Mouse (Mus musculus) heart, embryonic 14.5 days (tissue): ENCODE results near the gene Rgs7. TPM values are rescaled to one million over a fixed set of nuclear protein-coding genes. Genes with fewer than 3 reads are reported as not detected.

Experiments
- ATAC-seq: fragments of 200-750 bp; cut with Nextera tagmentation; 2 replicates; pipeline ENCODE4 v1.8.0; 2017; ENCODE audit warnings: low read depth, moderate TSS enrichment; ENCODE audit not compliant: insufficient number of reproducible peaks, insufficient read depth, low FRiP score
- H3K27ac ChIP-seq, 2 experiments: fragments of 200-500 bp in 1 of 2; fragments of 300-500 bp in 1 of 2; sonication (generic) in 1 of 2; replicated peaks in 1 of 2; 2 replicates each; pipeline ENCODE4 v1.5.1; 2012 to 2014; ENCODE audit warnings: low read depth in 2 of 2, low read length in 2 of 2, control low read depth in 1 of 2, mild to moderate bottlenecking in 1 of 2, mixed read lengths in 1 of 2; ENCODE audit not compliant: control insufficient read depth in 1 of 2, insufficient read depth in 1 of 2
- H3K27me3 ChIP-seq: fragments of 300-500 bp; sonication (generic); 2 replicates; pipeline ENCODE4 v1.6.1; 2014; ENCODE audit warnings: mild to moderate bottlenecking, low read length, control low read depth; ENCODE audit not compliant: control insufficient read depth, insufficient read depth
- H3K36me3 ChIP-seq: fragments of 300-500 bp; sonication (generic); 2 replicates; pipeline ENCODE4 v1.6.1; 2014; ENCODE audit warnings: mild to moderate bottlenecking, control low read depth, low read length, mixed read lengths; ENCODE audit not compliant: control insufficient read depth, insufficient read depth
- H3K4me1 ChIP-seq, 2 experiments: fragments of 200-500 bp in 1 of 2; fragments of 300-500 bp in 1 of 2; sonication (generic) in 1 of 2; 2 replicates each; pipeline ENCODE4 v1.6.1; 2012 to 2014; ENCODE audit warnings: low read length in 2 of 2, control low read depth in 1 of 2, mixed read lengths in 1 of 2; ENCODE audit not compliant: control insufficient read depth in 2 of 2, insufficient read depth in 2 of 2
- H3K4me2 ChIP-seq: fragments of 300-500 bp; sonication (generic); 2 replicates; pipeline ENCODE4 v1.6.1; 2014; ENCODE audit warnings: mild to moderate bottlenecking, low read length
- H3K4me3 ChIP-seq, 2 experiments: fragments of 200-500 bp in 1 of 2; fragments of 300-500 bp in 1 of 2; sonication (generic) in 1 of 2; 2 replicates each; pipeline ENCODE4 v1.5.1; 2012 to 2014; ENCODE audit warnings: low read length in 2 of 2, mild to moderate bottlenecking in 2 of 2, control low read depth in 1 of 2, low read depth in 1 of 2, moderate library complexity in 1 of 2; ENCODE audit not compliant: control insufficient read depth in 1 of 2, insufficient read depth in 1 of 2
- H3K9ac ChIP-seq: fragments of 300-500 bp; sonication (generic); 2 replicates; pipeline ENCODE4 v1.6.1; 2014; ENCODE audit warnings: mild to moderate bottlenecking, low read length
- H3K9me3 ChIP-seq: fragments of 300-500 bp; sonication (generic); 2 replicates; pipeline ENCODE4 v1.6.1; 2016; ENCODE audit warnings: low read length, control low read depth; ENCODE audit not compliant: control insufficient read depth
- WGBS: fragments of 180-500 bp; shearing (Covaris S2); extraction: QIAGEN DNeasy Blood & Tissue Kit; methylation state at CpG from one replicate; pipeline ENCODE4 v1.1.7; 2014; 5-methylcytosine and 5-hydroxymethylcytosine counted together
- polyA plus RNA-seq: library from polyadenylated mRNA; unstranded; fragments of >200 nt; fragmentation: Nextera tagmentation; extraction: Ambion mirVana; gene quantifications from 2 replicates; pipeline ENCODE4 v1.2.1, GENCODE M21; 2014

Rgs7 gene
- polyA plus RNA-seq, 1 experiment from 2014 or later = 0.82 TPM

DNA sequence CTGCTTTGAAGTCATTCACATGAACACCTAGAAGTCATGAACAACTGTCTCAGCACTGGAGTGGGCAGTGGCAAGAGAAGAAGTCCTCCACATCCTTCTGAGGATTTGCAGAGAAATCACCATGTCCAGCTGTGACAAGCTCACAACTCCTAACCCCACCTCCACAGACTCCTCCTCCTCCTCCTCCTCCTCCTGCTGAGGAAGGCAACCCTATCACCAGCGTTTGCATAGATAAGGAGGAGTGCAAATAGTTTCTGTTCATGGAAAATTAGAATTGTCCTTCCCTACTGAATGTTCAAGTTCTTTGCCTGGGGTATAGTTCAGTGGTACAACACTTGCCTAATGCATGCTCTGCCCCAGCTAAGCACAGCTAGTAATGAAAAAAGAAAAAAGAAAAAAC is 386.0 kb downstream of the Rgs7 start:
- Histone ChIP-seq H3K27me3 (no peaks in the 10 kb centered on the region), H3K4me1 (no peaks in the 10 kb centered on the region), H3K36me3 (no peaks in the 10 kb centered on the region), H3K9ac (no peak overlapping the region), H3K27ac (no peak overlapping the region), H3K4me2 (no peak overlapping the region), H3K9me3 (no peaks in the 10 kb centered on the region), H3K4me3 (no peak overlapping the region)
- no peak for ATAC-seq
- 14% methylated on average over 1 of the region's 1 CpGs for WGBS

DNA sequence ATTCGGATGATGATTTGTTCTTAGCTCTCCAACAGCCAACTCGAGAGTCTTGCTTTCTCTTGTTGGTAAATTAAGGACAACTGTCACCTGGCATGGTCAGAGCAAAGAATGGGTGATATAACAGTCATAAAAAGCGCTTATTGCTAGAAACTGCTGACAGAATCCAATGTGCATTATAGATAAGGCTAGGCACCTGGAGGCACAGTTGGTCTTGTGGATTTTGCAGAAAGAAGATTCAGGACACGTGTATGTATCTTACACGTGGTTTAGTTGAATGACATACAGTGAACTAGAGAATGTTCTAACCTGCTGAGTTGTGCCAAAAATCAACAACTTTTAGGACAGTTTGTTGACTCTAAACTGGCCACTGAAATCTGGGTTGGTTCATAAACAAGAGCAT is 386.9 kb downstream of the Rgs7 start:
- H3K4me3 ChIP-seq = no peak overlapping the region
- no peak for ATAC-seq
- H3K27me3 ChIP-seq = no peaks in the 10 kb centered on the region
- H3K9ac ChIP-seq = no peak overlapping the region
- no peak overlapping the region for H3K27ac ChIP-seq
- no peaks in the 10 kb centered on the region for H3K9me3 ChIP-seq
- H3K4me2 ChIP-seq = no peak overlapping the region
- WGBS = 82% methylated on average over 5 of the region's 5 CpGs
- no peaks in the 10 kb centered on the region for H3K36me3 ChIP-seq
- H3K4me1 ChIP-seq = no peaks in the 10 kb centered on the region

GRCm38 (mm10) chr1:175097014-175097413 is 395.3 kb downstream of the Rgs7 start:
- no peak for ATAC-seq
- no peaks in the 10 kb centered on the region for H3K9me3 ChIP-seq

DNA sequence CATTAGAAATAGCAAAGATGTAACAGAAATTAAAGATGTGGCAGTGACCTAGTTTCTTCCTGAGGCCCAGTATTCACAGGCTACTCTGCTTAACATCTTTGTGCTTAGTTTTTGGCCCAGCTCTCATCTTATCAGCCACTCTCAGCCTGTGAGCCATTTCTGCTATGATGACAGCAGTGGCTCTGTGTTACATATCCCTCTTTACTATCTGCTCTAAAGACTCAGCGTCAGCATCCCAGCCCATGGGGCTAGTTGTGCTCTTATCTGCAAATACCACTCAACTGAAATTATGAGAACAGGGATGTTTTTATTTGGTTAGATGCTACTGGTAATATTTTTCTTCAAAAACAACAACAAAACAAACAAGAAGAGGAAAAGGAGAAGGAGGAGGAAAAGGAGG is 410.2 kb downstream of the Rgs7 start:
- H3K9ac ChIP-seq = no peak overlapping the region
- no peaks in the 10 kb centered on the region for H3K9me3 ChIP-seq
- peaks cover 0 to 14% of the 10 kb centered on the region in 2 experiments; a peak in 1 of 4 replicates for H3K4me1 ChIP-seq
- ATAC-seq = no peak; the same call in 1 of the 2 replicates
- no peaks in the 10 kb centered on the region for H3K36me3 ChIP-seq
- no peak overlapping the region for H3K4me3 ChIP-seq
- H3K4me2 ChIP-seq = no peak overlapping the region
- WGBS = 6% methylated on average over 1 of the region's 1 CpGs
- H3K27me3 ChIP-seq = no peaks in the 10 kb centered on the region
- no peak overlapping the region for H3K27ac ChIP-seq

More at GRCm38 (mm10) chr1:175097014-175097413, 395.3 kb downstream of the Rgs7 start:
- Histone ChIP-seq H3K27ac (no peak overlapping the region), H3K27me3 (no peaks in the 10 kb centered on the region), H3K36me3 (no peaks in the 10 kb centered on the region), H3K4me2 (no peak overlapping the region), H3K4me3 (no peak overlapping the region), H3K9ac (no peak overlapping the region), H3K4me1 (no peaks in the 10 kb centered on the region)
- WGBS = 34% methylated on average over 3 of the region's 3 CpGs

- Histone ChIP-seq H3K4me1 (peaks cover 0 to 14% of the 10 kb centered on the region in 2 experiments; a peak in 1 of 4 replicates), H3K36me3 (no peaks in the 10 kb centered on the region), H3K4me2 (no peak overlapping the region), H3K4me3 (no peak overlapping the region), H3K27me3 (no peaks in the 10 kb centered on the region), H3K27ac (no peak overlapping the region), H3K9me3 (no peaks in the 10 kb centered on the region), H3K9ac (no peak overlapping the region)
- WGBS = 74% methylated on average over 4 of the region's 4 CpGs
- ATAC-seq = no peak
Observed at GRCm38 (mm10) chr1:175079819-175080608, 412.3 kb downstream of the Rgs7 start.

DNA sequence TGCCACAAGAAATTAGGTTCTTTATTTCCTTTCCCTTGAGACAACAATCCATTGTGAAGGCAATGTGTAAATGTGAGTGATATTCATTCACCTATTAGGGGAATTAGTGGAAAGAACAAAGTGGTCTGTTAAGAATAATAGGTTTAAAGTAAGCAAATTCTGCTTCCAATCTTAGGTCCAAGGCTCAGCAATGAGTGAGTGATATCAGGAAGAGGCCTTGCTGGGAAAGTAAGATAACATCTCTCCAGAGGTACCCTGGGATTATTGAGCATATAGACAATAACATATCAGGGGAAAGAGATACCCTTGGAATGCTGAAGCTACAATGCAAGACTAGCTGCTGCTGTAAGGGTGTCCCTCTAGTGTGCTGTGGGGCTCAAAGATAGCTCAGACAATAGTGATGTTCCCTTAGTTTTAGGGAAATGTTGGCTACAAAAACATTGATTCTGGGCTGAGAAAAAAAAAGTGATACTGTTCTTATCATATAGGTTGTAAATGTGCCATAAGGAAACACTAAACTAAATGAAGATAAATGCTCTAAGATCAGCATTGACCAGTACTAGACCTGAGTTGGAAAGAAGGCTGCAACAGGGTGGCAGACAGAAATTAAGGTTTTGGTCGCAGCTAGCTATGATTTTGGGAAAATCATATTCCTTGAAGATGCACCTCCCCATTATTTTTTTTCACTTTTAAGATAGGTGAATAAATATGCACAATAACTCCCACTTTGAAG is 418.6 kb downstream of the Rgs7 start:
- WGBS = 84% methylated on average over 1 of the region's 1 CpGs
- no peaks in the 10 kb centered on the region for H3K27me3 ChIP-seq

GRCm38 (mm10) chr1:175069758-175070290 is 422.5 kb downstream of the Rgs7 start:
- no peaks in the 10 kb centered on the region for H3K4me1 ChIP-seq
- WGBS = 79% methylated on average over 4 of the region's 4 CpGs
- H3K9ac ChIP-seq = no peak overlapping the region
- no peak overlapping the region for H3K4me3 ChIP-seq
- H3K9me3 ChIP-seq = no peaks in the 10 kb centered on the region
- H3K4me2 ChIP-seq = no peak overlapping the region
- no peak overlapping the region for H3K27ac ChIP-seq
- H3K27me3 ChIP-seq = no peaks in the 10 kb centered on the region
- no peaks in the 10 kb centered on the region for H3K36me3 ChIP-seq
- ATAC-seq = no peak

More for the DNA sequence above, 418.6 kb downstream of the Rgs7 start:
- ATAC-seq = no peak
- Histone ChIP-seq H3K36me3 (no peaks in the 10 kb centered on the region), H3K4me3 (no peak overlapping the region), H3K9me3 (no peaks in the 10 kb centered on the region), H3K4me2 (no peak overlapping the region), H3K27ac (no peak overlapping the region), H3K4me1 (no peaks in the 10 kb centered on the region), H3K9ac (no peak overlapping the region)
